Mouse (Mus musculus) thymus, adult 2 months (tissue): Measurements from ENCODE around the gene Morn1. TPM values are rescaled to one million over a fixed set of nuclear protein-coding genes. Genes with fewer than 3 reads are reported as not detected.

Source experiments
- DNase-seq: peaks from one replicate; pipeline ENCODE4 v3.0.0; 2021
- H3K27ac ChIP-seq: fragments of 200-500 bp; 2 replicates; pipeline ENCODE4 v1.5.1; 2012; ENCODE audit warnings: low read length, control low read depth; ENCODE audit not compliant: control insufficient read depth, insufficient read depth
- H3K27me3 ChIP-seq: fragments of 200-500 bp; 2 replicates; pipeline ENCODE4 v1.6.1; 2012; ENCODE audit warnings: mild to moderate bottlenecking, low read length, moderate library complexity, mixed read lengths; ENCODE audit not compliant: control insufficient read depth, insufficient read depth
- H3K36me3 ChIP-seq: fragments of 200-500 bp; 2 replicates; pipeline ENCODE4 v1.6.1; 2012; ENCODE audit warnings: mild to moderate bottlenecking, low read length, moderate library complexity; ENCODE audit not compliant: control insufficient read depth, insufficient read depth
- H3K4me1 ChIP-seq: fragments of 200-500 bp; replicated peaks from 2 replicates; pipeline ENCODE4 v1.6.1; 2012; ENCODE audit warnings: low read length; ENCODE audit not compliant: control insufficient read depth, insufficient read depth
- H3K4me3 ChIP-seq: fragments of 200-500 bp; 2 replicates; pipeline ENCODE4 v1.5.1; 2012; ENCODE audit warnings: mild to moderate bottlenecking, low read length, control low read depth, moderate library complexity; ENCODE audit not compliant: control insufficient read depth, insufficient read depth
- CTCF ChIP-seq: fragments of 200-500 bp; IDR thresholded peaks from 2 replicates; pipeline ENCODE4 v1.5.1; 2012; ENCODE audit warnings: mild to moderate bottlenecking, control low read depth, low read length, moderate library complexity, borderline replicate concordance; ENCODE audit not compliant: control insufficient read depth, poor library complexity, insufficient read depth; ENCODE audit errors: extremely low read depth
- POLR2A ChIP-seq: fragments of 200-500 bp; IDR thresholded peaks from 2 replicates; pipeline ENCODE4 v1.6.1; 2012; ENCODE audit warnings: mild to moderate bottlenecking, low read length, control low read depth, moderate library complexity; ENCODE audit not compliant: control insufficient read depth, poor library complexity, insufficient read depth; ENCODE audit errors: extremely low read depth
- WGBS: fragments of 180-500 bp; shearing (Covaris S2); methylation state at CpG from one replicate; pipeline ENCODE4 v1.1.7; 2018; 5-methylcytosine and 5-hydroxymethylcytosine counted together
- polyA plus RNA-seq: library from polyadenylated mRNA; depleted of rRNA; stranded (reverse); fragments of >200 nt; gene quantifications from 2 replicates; pipeline ENCODE4 v1.2.3, GENCODE M21; 2012; rRNA removed

Morn1 gene
- polyA plus RNA-seq, result 3.8 and 5.0 TPM in 2 replicates

DNA sequence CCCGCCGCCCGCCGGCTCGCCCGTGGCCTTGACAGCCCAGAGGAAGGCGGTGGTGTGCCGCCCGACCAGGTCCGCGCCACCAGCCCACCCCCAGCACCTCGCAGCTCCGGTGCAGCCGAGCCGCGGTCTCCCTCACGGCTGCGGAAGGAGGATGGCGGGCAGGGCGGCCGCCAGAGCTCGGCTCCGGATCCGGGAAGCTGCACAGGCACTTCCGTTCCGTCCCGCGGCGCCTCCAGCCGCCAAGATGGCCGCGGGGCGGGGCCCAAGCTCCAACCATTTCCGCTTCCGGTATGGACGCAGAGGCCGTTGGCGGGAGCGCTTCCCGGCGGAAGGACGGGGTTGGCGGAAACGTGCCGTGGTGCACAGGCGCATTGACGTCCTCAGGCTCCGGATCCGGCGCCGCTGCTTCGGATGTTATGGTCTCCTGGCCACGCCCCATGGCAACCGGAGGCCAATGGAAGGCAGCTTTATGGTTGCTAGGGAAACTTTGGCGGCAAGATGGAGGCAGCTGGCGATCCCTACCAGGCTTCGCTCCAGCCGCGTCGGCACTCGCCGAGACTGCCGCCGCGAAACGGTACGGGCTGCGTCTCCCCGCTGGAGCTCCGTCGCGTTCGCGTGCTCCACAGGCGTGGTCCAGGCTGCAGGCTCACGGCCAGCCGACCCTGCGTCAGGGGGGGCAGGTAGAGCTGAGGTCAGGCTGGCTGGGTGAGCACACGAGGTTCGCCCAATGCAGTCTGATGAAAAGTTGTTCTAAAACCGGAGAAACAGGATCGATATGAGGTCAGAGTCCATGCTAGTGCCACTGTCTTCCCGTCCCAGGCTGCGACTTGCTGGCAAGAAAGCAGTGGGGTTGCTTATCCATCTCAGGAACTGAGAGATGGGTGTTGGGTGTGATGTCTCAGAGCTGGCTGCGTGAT lies at the start of gene Morn1, which contains the start of gene Rer1:
Gene Morn1 (plus strand): TSS at position 470 of the 917 bp plus-strand sequence.
Gene Rer1 (minus strand): TSS at position 275 of the 917 bp plus-strand sequence.
- WGBS, result under 1% methylated on average over 85 of the region's 85 CpGs
- peaks cover 32% of the 10 kb centered on the region for H3K4me1 ChIP-seq

DNA sequence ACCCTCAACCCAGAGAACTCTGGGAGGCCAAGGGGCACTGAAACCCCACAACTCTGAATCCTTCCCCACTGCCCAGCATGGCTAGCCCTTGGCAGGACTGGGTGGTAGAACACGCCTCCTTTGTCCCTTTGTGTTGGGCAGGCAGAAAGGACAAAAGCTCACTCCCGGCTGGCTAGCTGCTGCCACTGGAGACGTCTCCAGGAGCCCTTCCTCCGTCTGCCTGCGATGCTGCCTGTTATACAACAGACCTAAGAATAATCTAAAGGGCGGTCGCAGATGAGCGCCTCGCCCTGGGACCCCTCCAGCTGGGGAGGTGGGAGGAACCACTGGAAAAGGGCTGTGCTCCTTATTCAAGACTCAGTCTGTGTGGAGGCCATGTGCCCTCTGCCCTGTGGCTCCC lies 46.2 kb upstream of the Morn1 start:
- TF ChIP-seq CTCF (no peak), POLR2A (no peak)
- 73% methylated on average over 9 of the region's 9 CpGs for WGBS
- no peaks in the 10 kb centered on the region for H3K36me3 ChIP-seq
- H3K27me3 ChIP-seq, result peaks cover 4% of the 10 kb centered on the region; the same call in 1 of the 2 replicates
- no peaks in the 10 kb centered on the region for H3K4me1 ChIP-seq
- H3K4me3 ChIP-seq, result no peak overlapping the region
- no peak overlapping the region for H3K27ac ChIP-seq
- no peak for DNase-seq

More for the DNA sequence above, at the start of gene Morn1, which contains the start of gene Rer1:
- H3K27ac ChIP-seq, result peak within 1 kb of the TSS; percentile 5; the same call in 1 of the 2 replicates
- peak within 1 kb of the TSS; percentile 78 for H3K4me3 ChIP-seq
- DNase-seq, result peak; percentile 99
- H3K27me3 ChIP-seq, result no peaks in the 10 kb centered on the region
- 0 out of 2 replicates have a peak, but pooled peaks have one; percentile 46 for TF ChIP-seq CTCF
- peak; percentile 90 for TF ChIP-seq POLR2A
- H3K36me3 ChIP-seq, result 0 out of 2 replicates have a peak, but pooled peaks cover 3% of the 10 kb centered on the region

DNA sequence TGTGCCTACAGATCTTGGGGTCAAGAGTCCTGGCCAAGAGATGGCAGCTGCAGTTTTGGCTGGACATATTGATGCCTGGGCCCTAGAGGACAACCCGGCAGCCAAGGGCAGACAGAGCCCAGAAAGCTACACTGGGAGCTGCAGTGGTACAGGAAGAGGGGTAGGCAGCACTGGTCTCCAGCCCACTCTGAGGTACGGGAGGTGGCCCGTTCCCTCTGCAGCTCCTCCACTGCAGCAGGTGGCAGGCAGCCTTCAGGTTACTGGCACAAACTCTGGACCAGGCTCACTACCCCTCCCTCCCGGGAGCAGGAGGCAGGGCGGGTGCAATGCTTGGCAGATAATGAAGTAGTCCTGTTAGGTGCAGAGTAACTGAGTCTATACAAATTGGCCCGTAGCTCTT lies 45.7 kb upstream of the Morn1 start:
- Histone ChIP-seq H3K36me3 (no peaks in the 10 kb centered on the region), H3K4me3 (no peak overlapping the region), H3K27me3 (peaks cover 4% of the 10 kb centered on the region; the same call in 1 of the 2 replicates), H3K27ac (no peak overlapping the region), H3K4me1 (no peaks in the 10 kb centered on the region)
- no peak for TF ChIP-seq CTCF
- TF ChIP-seq POLR2A, result no peak
- DNase-seq, result no peak
- WGBS, result 67% methylated on average over 6 of the region's 6 CpGs

DNA sequence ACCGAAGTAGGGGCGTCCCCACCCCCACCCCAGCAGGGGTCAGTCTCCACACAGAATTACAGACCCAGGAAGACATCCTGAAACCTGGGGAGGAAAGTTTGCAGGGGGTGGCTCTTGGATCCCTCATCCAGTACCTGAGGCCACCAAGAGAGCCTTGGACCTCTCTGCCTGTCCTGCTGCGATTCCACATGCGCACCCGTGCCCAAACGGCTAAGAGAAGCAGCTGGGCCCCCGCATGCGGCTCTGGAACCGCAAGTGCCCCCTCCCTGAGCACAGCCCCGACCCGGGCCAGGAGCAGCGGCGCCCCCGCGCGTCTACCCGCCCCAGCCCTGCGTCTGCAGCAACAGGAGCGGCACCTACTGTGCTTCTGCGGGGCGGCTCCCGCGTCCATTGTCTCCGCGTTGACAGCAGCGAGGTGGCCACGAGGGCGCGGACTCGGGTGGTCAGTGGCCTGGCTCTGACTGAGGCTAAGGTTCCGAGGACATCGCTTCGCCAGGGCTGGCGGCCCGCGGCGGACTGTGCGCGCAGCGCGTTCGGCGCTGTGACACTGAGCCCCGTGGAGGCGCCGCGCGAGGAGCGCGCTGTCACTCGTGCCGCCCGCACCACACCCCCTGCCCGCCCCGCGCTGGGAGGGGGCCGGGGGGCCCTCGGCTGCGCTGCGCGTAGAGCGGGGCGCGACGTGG lies 43.6 kb upstream of the Morn1 start:
- 6% methylated on average over 65 of the region's 65 CpGs for WGBS
- TF ChIP-seq POLR2A, result no peak
- no peak for TF ChIP-seq CTCF
- Histone ChIP-seq H3K27ac (no peak overlapping the region), H3K4me3 (no peak overlapping the region), H3K27me3 (peaks cover 4% of the 10 kb centered on the region; the same call in 1 of the 2 replicates), H3K4me1 (no peaks in the 10 kb centered on the region), H3K36me3 (no peaks in the 10 kb centered on the region)
- DNase-seq, result no peak

DNA sequence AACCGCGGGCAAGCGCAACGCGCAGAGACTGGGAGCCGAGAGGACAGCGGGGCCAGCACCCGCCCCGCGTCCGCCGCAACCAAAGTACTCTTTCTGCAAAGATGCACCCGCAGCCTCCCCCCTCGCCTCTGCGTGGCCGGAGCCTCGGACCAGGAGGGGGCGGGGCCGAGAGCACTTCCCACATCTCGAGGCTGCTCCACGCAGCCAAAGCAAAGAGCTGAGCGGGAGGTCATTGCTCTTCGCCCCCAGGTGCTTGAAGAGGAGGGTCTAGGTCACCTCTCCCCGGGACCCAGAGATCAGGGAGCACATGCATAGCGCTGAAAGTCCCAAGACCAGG lies 43.1 kb upstream of the Morn1 start:
- no peak overlapping the region for H3K4me3 ChIP-seq
- no peaks in the 10 kb centered on the region for H3K4me1 ChIP-seq
- peaks cover 4% of the 10 kb centered on the region; the same call in 1 of the 2 replicates for H3K27me3 ChIP-seq
- 10% methylated on average over 25 of the region's 25 CpGs for WGBS
- TF ChIP-seq CTCF, result no peak
- TF ChIP-seq POLR2A, result no peak
- H3K36me3 ChIP-seq, result no peaks in the 10 kb centered on the region
- no peak for DNase-seq
- no peak overlapping the region for H3K27ac ChIP-seq

DNA sequence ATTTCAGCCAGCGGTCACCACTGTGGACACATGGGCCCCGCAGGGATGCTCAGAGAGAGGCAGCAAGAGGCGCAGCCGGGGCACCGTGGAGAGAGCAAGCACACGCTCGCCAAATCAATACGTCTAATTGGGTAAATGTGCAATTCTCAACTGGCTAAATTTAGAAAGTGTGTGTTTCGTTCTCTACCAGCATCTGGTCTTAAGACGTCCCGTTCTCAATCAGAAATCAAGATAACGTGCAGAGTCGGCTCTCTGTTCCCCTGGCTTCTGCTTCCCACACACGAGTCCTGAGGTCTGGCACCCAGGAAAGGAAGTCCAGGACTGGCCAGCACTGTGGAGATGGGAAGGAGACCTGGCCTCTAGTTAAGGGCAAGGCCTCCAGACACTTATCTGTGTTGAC lies 39.7 kb upstream of the Morn1 start:
- H3K4me1 ChIP-seq, result peaks cover 24% of the 10 kb centered on the region
- no peak overlapping the region for H3K4me3 ChIP-seq
- peaks cover 4% of the 10 kb centered on the region; the same call in 1 of the 2 replicates for H3K27me3 ChIP-seq
- H3K27ac ChIP-seq, result no peak overlapping the region
- no peak for TF ChIP-seq POLR2A
- no peak for TF ChIP-seq CTCF
- no peaks in the 10 kb centered on the region for H3K36me3 ChIP-seq
- 92% methylated on average over 14 of the region's 14 CpGs for WGBS
- no peak for DNase-seq
